Mouse (Mus musculus): Measurements from ENCODE around the gene Mex3b. TPM values are rescaled to one million over a fixed set of nuclear protein-coding genes. Genes with fewer than 3 reads are reported as not detected.

Gene Mex3b
- polyA plus RNA-seq, 1 experiment, result 23.4 TPM

- DNase-seq (ENCODE audit: extremely low spot score in 1 of 2, low spot score in 1 of 2), result no peak
Observed at GRCm38 (mm10) chr7:82910536-82911384, 43.6 kb downstream of the Mex3b start.

- no peak for DNase-seq (ENCODE audit: extremely low spot score in 1 of 2, low spot score in 1 of 2)
Observed at GRCm38 (mm10) chr7:82911501-82911900, 44.4 kb downstream of the Mex3b start.

- no peak for DNase-seq (ENCODE audit: extremely low spot score in 1 of 2, low spot score in 1 of 2)
Observed at GRCm38 (mm10) chr7:82914297-82914696, 47.2 kb downstream of the Mex3b start.

Other genes starting within 250 kb of the Mex3b start
- 12.0 and 16.5 TPM in 2 replicates for gene Saxo2, start 218.8 kb upstream of the Mex3b start, polyA plus RNA-seq (2012; rRNA removed)
- 7.7 and 8.1 TPM in 2 replicates for gene Efl1, start 218.7 kb upstream of the Mex3b start, polyA plus RNA-seq (2012; rRNA removed)